Mouse (Mus musculus) kidney, adult 8-10 months (tissue): ENCODE data around the gene Adgrl3.

Experiments used
- DNase-seq, 2 experiments: peaks; one replicate each; pipeline ENCODE4 v3.0.0; 2022

Adgrl3 gene

DNA sequence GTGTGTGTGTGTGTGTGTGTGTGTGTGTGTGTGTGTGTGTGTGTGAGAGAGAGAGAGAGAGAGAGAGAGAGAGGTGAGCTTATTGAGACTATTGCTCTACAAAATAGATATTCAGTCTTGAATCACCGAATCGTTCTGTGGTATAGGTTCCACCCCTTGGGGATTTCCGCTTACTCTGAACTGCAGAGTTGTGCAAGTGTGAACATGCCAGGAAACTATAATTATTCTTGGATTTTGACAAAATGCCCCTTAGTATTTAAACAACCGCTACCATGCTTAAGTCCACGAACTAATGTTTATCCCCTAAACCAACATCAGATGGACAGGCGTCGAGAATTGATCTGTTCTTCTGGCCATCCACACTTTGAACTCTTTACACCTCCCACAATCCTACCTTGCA is 57.1 kb downstream of the Adgrl3 start:
- DNase-seq, result no peak

DNA sequence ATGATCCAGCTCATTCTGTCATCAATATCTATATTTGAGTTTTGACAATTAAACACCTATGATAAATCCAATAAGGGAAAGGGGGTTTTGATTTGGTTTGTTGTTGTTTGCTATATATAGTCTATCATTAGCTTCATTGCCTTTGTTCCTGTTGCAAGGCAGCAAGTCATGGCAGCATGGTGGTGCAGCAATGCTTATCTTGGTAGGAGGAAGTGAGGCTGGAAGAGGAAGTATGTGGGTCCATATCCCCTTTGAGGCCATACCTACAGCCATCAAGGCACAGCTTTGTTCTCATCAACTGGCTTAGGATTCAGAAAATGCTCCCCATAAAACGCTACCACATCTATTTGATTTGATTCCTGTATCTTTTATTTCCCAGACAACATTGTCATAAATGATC is 58.1 kb downstream of the Adgrl3 start:
- DNase-seq, result no peak

DNA sequence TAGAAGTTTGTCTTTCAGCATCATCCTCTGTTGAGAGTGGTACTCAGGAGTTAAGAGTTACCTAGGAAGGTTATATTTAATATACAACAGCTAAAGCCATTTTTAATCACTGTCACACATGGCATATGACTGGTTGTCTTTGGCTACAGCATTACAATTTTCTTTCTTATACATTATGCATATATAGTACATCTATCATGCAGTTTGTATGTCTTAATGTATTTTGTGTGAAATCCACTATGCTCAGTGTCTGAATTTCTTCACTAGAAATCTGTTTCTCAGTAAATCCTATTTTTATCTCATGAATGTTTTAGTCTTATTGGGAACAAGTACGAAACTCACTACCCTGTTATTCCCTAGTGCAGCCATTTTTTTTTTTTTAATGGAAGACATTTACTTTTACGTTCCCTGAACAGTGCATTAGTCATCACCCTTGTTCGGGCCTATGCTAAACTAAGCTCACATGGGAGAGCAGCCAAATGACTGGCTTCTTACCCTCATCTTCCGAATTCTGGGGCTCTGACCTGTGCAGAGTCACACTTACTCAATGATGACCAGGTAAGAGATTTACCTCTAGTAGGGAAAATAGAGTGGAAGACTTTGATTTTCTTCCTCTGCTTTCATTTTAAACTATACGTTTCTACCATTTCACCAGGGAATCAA is 63.9 kb downstream of the Adgrl3 start:
- DNase-seq, result no peak

DNA sequence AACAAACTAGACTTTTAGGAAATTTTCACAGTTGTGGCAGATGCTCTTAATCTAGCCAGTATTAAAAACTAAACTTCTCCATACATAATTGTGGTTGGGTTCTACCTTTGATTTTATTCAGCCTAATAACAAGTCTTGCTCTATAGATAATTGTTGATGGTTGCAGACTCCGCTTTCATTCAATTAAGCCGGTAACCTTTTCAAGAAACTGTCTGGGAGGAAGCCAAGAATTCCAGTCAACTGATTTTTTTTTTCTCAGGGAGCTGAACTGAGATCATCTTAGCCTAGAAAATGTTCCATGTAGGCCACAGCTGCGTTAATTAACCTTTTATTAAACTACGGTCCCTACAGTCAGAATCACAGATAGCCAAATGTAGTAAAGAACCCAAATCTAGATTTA is 65.2 kb downstream of the Adgrl3 start:
- DNase-seq, result no peak

DNA sequence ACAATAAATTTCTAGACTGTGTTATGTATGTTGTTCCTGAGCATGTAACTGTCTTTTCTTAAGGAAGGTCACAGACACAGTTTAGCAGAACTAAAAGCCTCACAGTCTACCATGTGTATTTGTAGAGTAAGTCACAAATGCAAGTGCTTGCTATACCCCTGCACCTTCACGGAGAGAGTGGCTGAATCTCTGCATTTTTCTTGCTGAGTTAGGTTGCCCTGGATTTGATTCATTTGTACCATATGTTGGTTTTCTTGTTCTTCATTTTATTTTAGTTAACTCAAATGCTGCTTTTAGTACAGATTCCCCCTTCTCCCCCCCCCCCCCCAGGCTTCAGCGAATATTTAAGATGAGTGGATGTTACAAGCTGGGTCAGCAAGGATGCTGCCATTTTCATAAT is 68.7 kb downstream of the Adgrl3 start:
- no peak for DNase-seq

DNA sequence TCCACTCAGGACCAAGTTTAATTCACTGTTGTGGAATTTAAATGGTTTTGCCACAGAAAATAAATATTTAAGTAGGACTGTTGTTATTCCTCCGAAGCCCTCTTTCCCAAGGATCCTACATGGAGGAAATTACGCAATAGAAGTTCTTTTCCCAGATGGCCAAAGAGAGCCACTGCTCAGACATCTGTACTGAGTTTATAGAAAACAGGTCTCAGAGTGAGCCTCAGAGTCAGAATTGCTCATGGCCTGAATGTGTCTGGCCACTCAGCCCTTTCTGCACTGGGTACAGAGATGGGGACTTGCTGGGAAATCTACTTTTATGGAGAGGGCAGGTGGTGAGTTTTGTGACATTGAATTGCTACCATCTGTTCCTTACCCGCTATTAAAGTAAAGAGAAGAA is 74.7 kb downstream of the Adgrl3 start:
- DNase-seq, result no peak

DNA sequence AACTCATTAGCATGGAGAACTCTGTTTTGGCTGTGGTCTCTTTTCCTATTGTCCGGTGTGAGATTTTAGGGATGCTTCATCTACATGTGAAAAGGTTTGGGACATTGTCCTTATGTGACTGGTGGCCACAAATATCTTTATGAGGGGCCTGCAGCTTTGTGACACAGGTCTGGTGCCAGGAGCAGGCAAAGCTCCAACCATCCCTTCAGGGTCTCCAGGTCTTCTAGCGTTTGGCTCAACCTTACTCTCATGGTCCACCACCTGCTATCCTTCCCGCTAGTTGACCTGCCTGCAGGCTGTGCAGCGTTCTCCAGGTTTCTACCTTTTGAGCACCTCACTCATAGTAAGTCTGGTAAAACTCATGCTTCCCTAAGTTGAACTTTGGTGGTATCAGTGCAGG is 77.2 kb downstream of the Adgrl3 start:
- DNase-seq, result no peak

DNA sequence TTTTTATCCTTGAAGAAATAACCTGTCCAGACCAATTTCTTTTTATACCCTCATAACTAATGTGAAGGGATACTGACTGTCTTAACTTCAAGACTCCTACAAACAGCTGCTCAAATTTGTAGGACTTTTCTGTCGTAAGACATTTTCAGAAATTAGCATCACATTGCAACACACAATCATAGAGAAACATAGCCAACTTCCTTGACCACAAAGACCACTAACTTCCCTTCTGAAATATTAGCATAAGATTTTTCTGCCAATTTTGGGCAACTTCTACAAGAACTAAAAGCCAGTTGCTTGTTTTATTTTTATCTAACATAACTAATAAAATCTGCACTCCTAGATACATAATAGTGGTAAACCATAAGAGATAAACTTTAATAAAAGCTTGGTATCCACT is 87.5 kb downstream of the Adgrl3 start:
- no peak for DNase-seq

DNA sequence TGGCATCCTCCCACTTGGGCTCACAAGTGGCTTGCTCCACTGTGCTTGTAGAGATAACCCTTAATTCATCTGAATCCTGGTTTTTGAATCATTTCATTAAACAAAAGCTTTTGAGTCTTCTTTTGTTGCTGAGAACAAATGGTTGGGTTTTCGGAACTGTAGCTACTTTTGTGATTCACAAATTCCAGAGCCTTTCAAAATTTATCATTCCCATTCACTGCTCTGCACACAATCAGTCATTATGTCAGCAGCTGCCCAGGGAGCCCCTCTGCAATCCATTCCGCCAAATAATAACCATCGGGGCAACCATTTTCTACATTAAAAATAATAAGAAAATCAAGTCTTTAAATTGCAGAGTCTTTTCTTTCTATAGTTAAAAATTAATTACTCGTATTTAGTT is 104.5 kb downstream of the Adgrl3 start:
- DNase-seq, result no peak

DNA sequence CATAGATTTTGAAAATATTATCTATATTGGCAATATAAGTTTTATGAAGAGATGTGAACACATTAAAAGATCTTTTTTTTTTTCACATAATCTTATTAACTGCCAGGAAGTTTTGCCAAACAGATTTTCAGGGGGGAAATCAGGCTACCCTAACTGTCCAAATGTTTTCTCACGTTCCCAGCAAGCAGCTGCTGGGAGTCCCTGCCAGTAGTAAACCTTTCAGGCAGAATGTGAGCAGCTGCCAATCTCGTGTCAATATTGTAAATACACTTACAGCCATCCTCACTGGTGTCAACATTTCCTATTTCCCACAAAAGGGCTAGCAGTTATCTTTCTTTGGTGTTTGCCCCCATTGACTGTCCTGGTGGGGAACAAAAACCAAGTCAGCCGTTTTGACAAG is 107.7 kb downstream of the Adgrl3 start:
- DNase-seq, result no peak

DNA sequence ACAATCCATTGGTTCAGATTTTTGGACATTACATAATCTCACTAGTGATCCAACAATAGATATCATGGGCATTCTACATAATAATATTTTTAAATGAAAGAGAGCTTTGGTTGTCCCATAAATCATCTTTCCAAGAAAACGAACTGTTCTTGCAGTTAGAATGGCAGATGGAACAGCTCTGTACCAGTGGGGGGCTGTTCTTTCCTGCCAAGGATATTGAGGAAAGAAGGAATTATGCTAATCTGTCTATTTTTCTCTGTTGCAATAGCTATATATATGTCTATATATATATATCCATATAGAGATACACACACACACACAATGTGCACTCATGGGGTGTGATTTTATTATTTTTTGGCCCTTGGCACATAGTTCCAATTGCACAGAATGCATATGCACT is 116.5 kb downstream of the Adgrl3 start:
- no peak for DNase-seq

DNA sequence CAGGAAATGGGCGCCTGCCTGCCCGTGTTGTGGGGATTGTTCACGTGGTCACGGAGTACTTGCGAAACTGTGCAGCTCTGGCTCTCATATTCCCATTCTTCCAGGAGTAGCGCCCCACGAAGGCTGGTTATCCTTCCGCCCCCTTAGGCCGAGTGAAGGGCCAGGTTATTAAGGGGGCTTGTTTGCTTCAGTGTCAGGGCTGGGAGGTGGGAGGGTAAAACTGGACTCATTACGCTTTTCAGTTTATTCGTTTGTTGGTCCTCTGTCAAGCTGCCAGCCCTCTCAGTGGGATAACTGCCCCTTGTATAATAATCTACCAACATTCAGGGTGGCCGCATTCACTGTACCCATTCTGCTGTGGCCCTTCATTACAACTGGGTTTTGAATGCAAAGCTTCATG is 135.9 kb downstream of the Adgrl3 start:
- DNase-seq, result no peak

DNA sequence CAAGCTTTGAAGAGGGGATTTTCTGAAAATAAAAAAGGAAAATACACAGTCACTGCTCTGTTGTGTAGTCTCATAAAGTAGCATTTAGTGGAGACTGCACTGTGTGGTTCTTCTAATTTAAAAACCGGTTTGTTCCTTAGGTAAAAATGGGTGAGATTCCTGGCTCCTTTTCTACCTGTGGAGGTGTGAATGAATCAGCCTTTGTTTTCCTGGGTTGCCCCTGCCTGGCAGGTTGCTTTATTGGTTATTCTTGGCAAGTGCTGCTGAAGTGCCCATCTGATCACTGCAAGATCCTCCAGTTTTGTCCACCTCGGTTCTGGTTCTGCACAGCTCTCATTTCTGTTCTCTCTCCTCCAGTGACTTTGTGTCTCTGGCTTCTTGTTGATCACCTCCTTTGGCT is 136.3 kb downstream of the Adgrl3 start:
- no peak for DNase-seq

DNA sequence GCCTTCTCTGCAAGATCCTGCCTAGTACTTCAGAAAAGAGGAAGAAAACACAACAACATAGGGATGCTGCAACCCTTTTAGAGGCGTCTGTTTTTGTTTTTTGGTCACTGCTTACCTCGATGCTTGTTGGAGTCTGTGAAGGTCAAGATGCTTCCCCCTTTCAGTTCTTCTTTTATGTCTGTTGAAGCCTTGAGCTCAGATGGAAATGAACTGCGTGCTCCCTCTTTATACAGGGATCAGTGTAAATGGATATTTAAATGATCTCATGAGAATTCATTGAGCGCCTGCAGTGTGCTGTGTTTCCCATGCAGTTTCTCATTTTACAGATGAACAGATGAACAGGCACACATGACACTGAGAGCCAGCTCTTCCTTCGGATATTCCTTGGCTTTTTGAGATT is 136.9 kb downstream of the Adgrl3 start:
- DNase-seq, result no peak

DNA sequence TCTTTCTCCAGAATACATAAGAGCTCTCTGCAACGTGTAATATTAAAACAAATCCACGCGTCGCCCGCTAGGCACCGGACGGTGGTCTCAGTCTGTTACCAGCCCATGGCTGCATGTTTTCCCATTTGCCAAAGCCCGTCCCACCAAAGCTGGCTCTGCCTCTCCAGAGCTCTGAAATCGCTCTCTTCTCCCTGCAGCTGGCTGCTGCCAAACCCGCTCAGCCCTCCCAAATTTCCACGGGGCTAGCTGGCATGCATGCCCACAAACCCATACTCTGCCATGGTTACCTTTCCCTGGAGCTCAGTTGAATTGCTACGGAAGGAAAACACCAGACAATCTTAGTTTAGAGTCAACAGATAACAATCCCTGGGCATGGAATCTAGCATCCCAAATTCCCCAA is 139.1 kb downstream of the Adgrl3 start:
- DNase-seq, result no peak

DNA sequence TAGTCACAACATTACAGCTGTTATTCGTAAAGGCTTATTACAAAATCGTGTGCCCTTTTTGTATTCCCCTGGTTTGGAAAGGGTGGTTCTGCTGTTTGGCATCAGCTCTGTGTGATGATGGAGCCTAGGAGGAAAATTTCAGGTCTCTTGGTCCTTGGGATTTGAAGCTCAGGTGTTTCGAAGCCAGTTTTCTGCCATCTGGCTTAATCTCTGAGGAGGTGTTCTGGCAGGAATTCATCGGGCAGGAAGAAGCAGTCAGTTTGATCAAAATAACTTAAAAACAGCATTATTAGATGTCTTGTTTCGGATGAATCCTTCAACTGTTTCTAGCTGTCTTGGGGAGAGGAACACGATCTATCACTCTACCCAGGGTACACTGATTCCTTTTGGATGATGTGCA is 140.5 kb downstream of the Adgrl3 start:
- DNase-seq, result no peak

DNA sequence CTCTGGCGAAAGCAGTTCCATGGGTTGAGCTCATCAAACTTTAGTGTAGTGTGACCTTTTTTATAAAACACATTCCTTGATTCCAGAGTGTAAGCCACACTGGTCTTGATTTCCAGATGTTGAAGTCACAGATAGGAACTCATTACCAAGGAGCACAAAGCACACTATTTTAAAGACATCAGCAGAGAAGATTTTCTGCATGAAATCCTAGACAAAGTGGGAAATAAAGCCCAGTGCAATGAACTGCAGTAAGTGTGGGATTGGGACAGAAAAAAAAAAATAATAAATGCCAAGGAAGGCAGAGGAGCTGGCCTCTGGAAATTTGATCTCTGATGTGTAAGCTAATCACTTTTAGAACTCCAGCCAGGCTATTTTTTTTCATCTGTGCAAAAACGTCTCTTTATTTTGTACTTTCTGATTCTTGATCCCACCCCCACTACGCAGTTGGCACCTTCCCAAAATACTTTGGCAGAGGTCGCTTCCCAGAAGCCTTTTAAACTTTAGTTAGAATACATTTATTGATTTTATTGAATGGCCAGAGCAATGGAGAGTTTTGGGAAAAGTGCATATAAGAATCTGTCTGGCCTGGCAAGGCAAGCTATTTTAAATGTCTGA is 169.0 kb downstream of the Adgrl3 start:
- DNase-seq, result no peak

DNA sequence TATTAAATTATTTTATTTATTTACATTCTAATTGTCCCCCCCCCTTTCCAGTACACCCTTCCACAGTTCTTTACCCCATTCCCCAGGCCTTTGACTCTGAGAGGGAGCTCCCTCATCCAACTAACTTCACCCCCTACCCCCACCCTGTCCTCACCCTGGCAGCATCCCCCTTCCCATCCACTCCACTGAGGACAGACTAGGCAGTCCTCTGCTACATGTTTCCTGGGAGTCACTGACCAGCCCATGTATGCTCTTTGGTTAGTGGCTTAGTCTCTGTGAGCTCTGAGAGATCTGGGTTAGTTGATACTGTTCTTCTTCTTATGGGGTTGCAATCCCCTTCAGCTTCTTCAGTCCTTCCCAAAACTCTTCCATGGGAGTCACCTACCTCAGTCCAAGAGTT is 180.4 kb downstream of the Adgrl3 start:
- DNase-seq, result no peak

DNA sequence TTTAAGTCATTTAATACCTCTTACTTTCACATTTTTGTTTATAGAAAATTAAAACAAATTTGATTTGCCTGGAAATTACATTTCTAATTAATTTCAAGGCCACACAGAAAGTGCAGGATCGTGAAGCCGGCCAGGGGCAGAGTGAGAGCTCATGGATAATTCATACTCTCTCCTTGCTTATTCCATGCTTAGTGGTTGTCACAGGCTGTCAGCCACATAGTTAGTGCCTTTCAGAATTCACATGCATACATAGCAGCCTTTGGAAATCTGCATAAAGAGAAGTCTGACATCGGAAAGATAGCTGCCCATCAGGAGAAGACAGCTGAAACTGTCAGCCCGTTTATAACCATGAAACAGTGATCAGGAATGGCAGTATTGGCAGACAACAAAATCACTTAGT is 181.9 kb downstream of the Adgrl3 start:
- DNase-seq, result no peak

DNA sequence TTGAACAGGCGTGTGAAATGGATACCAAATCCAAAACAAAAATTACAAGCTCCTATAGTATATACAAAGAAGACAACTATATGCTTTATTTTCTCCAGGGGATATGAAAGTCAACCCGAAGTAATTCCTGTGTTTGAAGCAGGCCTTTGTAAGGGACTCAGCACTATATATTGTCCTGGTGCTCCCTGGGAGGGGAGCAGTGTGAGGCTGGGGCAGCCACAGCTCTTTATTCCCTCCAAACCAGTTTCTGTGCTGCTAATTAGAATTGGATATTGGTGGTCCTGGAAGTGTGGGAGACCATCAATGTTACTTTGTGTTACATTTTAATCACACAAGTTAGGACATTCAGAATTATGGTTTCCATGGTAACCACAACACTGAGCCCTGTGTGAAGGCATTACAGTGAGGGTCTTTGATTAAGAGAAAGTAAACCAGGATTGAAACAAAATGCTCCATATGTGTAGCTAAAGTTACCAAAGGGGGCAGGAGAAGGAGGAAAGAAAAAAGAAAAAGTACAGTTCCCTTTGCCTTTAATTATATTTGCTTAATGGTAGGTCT is 198.6 kb downstream of the Adgrl3 start:
- DNase-seq, result no peak

DNA sequence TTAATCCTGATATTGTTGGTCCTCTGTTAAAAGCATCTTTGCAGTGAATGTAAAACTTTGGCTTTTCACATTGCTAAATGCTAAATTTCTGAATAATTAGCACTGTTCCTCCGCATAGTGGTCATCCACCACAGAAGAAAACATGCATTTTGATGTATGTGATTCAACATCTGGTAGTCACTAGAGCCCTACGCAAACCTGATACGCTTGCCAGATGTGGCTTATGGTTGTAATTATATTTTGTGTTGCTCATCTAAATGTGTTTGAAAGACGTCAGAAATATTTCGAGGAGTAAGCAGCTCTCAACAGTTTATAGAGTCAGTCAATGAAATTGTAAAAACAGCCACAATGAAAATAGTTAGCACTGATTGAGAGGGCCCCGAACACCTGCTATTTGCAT is 204.5 kb downstream of the Adgrl3 start:
- DNase-seq, result no peak

DNA sequence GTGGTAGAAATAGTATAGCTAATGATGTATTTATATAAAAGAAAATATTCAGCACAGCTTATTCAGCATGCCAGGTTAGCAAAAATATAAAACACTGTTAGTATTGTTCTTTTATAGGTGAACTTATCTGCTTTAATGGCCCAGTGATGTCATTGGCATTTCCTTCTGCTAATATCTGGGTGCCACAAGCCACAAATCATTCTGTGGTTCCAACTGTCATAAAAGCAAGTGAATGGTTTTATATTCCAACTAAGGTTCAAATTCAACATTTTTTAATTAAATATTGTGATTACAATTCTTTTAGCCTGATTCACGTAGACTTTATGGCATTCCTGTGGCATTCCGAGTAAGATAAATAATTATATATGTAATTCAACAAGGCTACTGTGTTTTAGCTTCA is 205.5 kb downstream of the Adgrl3 start:
- DNase-seq, result no peak

DNA sequence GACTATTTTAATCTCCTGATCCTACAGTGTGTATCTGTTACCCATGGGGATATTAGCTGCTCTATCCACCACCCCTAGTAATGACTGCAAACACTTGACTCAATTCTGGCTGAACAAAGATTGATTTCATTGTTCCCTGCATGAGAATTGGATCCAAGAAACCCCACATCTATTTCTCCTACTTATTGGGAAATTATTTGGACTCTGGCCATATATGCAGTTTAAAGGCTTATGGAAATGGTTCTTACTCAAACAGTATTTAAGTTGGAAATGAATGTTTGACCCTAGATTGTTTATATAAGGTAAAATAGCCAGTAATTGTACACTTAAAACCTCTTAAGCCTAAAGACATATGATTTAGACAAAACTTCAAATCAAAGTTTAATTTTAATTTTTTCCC is 207.3 kb downstream of the Adgrl3 start:
- no peak for DNase-seq

DNA sequence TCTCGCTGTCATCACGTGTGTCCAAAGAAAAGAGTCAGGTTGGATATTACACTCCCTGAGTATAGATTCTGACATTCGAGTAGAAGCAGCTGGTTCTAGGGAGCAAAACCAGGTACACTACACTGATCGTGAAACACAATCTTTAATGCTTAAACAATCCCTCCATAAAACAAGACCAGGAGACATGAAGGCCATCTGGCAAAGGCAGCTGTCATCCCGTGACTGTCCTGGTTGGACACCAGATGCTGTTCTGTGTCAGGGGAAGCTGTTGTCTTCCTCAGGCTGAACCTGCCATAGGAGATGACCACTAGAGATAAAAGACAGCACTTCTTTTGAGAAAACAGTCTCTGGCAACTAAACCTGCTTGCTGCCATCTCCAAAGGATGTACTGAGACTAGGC is 228.8 kb downstream of the Adgrl3 start:
- DNase-seq, result no peak

DNA sequence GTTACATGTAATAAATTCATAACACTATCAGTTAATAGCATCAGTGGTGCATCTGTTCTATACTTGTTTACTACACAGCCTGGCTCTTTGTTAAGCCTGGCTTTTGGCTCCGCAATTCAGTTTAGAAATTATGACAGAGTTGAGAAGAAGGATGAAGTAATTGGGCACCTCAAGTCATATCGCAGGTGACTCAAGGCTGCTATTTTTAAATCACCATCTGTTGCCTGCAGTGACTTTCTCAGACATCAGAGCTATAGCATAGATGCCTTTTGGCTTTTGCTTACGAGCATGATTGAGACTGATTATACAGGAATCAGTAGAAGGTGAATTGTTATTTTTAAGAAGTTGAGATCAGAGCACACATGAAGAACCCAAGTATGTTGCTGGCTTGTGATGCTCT is 236.2 kb downstream of the Adgrl3 start:
- no peak for DNase-seq
